Mouse (Mus musculus): Measurements from ENCODE around the gene Hspb8. TPM values are rescaled to one million over a fixed set of nuclear protein-coding genes. Genes with fewer than 3 reads are reported as not detected.

Hspb8 gene
- 22.4 TPM for polyA plus RNA-seq (2015; fragmentation: Illumina TruSeq; extraction: RNeasy Lipid Tissue Mini Kit (QIAGEN cat#74804); ENCODE audit: low read depth, low replicate concordance)

GRCm38 (mm10) chr5:116422699-116423201 is at the start of gene Hspb8:
Gene Hspb8, minus strand, starts transcription at chr5:116422864.

Other genes starting within 250 kb of the Hspb8 start
- gene Ccdc60, start 133.9 kb downstream of the Hspb8 start, polyA plus RNA-seq (2015; fragmentation: Illumina TruSeq; extraction: RNeasy Lipid Tissue Mini Kit (QIAGEN cat#74804); ENCODE audit: low read depth, low replicate concordance) = 0.33 TPM
- 12.5 TPM for gene Srrm4, start 169.0 kb upstream of the Hspb8 start, polyA plus RNA-seq (2015; fragmentation: Illumina TruSeq; extraction: RNeasy Lipid Tissue Mini Kit (QIAGEN cat#74804); ENCODE audit: low read depth, low replicate concordance)

All from brain, adult 10 weeks (tissue).